ENCODE assay signal across 20 mouse cellular contexts in the genomic region with DNA sequence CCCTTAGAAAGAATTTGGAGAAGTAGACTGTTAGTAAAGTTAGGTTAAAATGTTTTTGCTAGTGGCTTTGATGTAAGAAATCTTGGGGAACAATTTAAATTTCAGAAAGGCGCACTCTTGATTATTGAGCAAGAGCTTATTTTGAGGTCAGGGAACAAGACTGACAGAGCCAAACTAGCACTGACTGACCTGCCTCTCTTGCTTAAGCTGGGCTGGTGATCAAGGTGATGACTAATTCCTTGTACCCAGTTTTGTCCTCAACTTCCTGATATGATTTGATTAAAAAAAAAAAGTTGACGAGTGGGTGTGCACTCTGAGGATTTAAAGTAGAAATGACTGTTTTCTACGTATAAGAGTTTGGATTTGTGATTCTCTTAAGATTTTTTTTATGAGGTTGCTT.
DNase-seq lines count a peak whose midpoint lies in the region; ATAC-seq and TF ChIP-seq lines count a peak whose summit lies in the region.
"Had no signal": no experiment of that assay in that cellular context is flagged by ENCODE, and none has a peak within 500 bp of the region (broad histone marks: within the 10 kb centered on the region; RNA-seq: fewer than 3 reads in every experiment).

No protein-coding gene starts in this region.

- H3K4me1 ChIP-seq in liver, adult 2 months (ENCODE audit: control insufficient read depth, insufficient read depth, low read length) = peaks cover 13% of the 10 kb centered on the region
- no peaks in the 10 kb centered on the region for H3K4me1 ChIP-seq in liver, embryonic 11.5 days (replicated peaks; ENCODE audit: control insufficient read depth, insufficient read depth, low read length)
- H3K4me1 ChIP-seq in kidney, embryonic 15.5 days = 0 out of 2 replicates have a peak, but pooled peaks cover 9% of the 10 kb centered on the region
- peaks cover 6% of the 10 kb centered on the region; the same call in 1 of the 2 replicates for H3K4me1 ChIP-seq in kidney, adult 2 months (ENCODE audit: control insufficient read depth, insufficient read depth, low read length)
- H3K4me1 ChIP-seq: forebrain, embryonic 13.5 days; hindbrain, embryonic 10.5 days; midbrain, embryonic 13.5 days; neural tube, embryonic 12.5 days had no signal

- H3K9me3 ChIP-seq in liver, embryonic 11.5 days (ENCODE audit: control insufficient read depth, low read length) = no peaks in the 10 kb centered on the region
- H3K9me3 ChIP-seq in kidney, embryonic 15.5 days (replicated peaks) = no peaks in the 10 kb centered on the region
- H3K9me3 ChIP-seq: forebrain, embryonic 13.5 days; hindbrain, embryonic 10.5 days; midbrain, embryonic 13.5 days; neural tube, embryonic 12.5 days had no signal

- H3K4me3 ChIP-seq in liver, adult 2 months (ENCODE audit: insufficient read depth, low read depth, low read length) = no peak overlapping the region
- H3K4me3 ChIP-seq in liver, embryonic 11.5 days (ENCODE audit: low read depth, low read length) = no peak overlapping the region
- no peak overlapping the region for H3K4me3 ChIP-seq in kidney, embryonic 15.5 days (replicated peaks)
- H3K4me3 ChIP-seq in kidney, adult 2 months (ENCODE audit: insufficient read depth, low read depth, low read length) = no peak overlapping the region
- H3K4me3 ChIP-seq: forebrain, embryonic 13.5 days; hindbrain, embryonic 10.5 days; midbrain, embryonic 13.5 days; neural tube, embryonic 12.5 days had no signal

- no peak for ATAC-seq in liver, embryonic 11.5 days (replicated peaks; ENCODE audit: low FRiP score)
- no peak for ATAC-seq in kidney, embryonic 15.5 days (replicated peaks; ENCODE audit: low FRiP score)
- ATAC-seq: CD4-positive, CD25-positive, alpha-beta regulatory T cell, adult 4 months; forebrain, embryonic 13.5 days; hindbrain, postnatal 0 days; midbrain, embryonic 13.5 days had no signal

- H3K79me2 ChIP-seq in liver, adult 2 months (ENCODE audit: control insufficient read depth, insufficient read depth, low read length) = no peaks in the 10 kb centered on the region

- no peak overlapping the region for H3K4me2 ChIP-seq in liver, embryonic 11.5 days
- H3K4me2 ChIP-seq in kidney, embryonic 15.5 days = no peak overlapping the region
- H3K4me2 ChIP-seq: forebrain, embryonic 13.5 days; midbrain, embryonic 13.5 days; neural tube, embryonic 12.5 days had no signal

- no peak for TF ChIP-seq POLR2A in liver, adult 2 months (IDR thresholded peaks at IDR 0.05; ENCODE audit: extremely low read depth, insufficient read depth, low read length)
- no peak for TF ChIP-seq POLR2A in kidney, adult 2 months (IDR thresholded peaks at IDR 0.05; ENCODE audit: low read depth, low read length)

- intact Hi-C loops in gastrocnemius, postnatal 36 days (cut with DNase I) = no loop called here

- 23% methylated on average over 3 of the region's 3 CpGs for WGBS in liver, adult 2 months
- 87% methylated on average over 3 of the region's 3 CpGs for WGBS in liver, embryonic 11.5 days
- WGBS in kidney, embryonic 15.5 days = 82% methylated on average over 3 of the region's 3 CpGs
- 52% methylated on average over 3 of the region's 3 CpGs for WGBS in kidney, adult 2 months

- no peak overlapping the region for H3K27ac ChIP-seq in liver, adult 2 months (replicated peaks; ENCODE audit: insufficient read depth, low read depth, low read length)
- H3K27ac ChIP-seq in liver, embryonic 11.5 days (ENCODE audit: low read depth, low read length) = no peak overlapping the region
- no peak overlapping the region for H3K27ac ChIP-seq in kidney, embryonic 15.5 days
- H3K27ac ChIP-seq in kidney, adult 2 months (ENCODE audit: insufficient read depth, low read depth, low read length) = no peak overlapping the region
- H3K27ac ChIP-seq: forebrain, embryonic 13.5 days; hindbrain, embryonic 10.5 days; hindbrain, postnatal 0 days; midbrain, embryonic 13.5 days; neural tube, embryonic 12.5 days had no signal

- TF ChIP-seq CTCF in liver, adult 2 months (IDR thresholded peaks at IDR 0.05; ENCODE audit: low read depth, low read length) = no peak
- TF ChIP-seq CTCF in kidney, adult 2 months (conservative IDR thresholded peaks at IDR 0.05; ENCODE audit: insufficient read depth, insufficient read length, low read depth, low read length) = no peak

- H3K9ac ChIP-seq in liver, adult 2 months (ENCODE audit: low read depth, low read length) = no peak overlapping the region
- no peak overlapping the region for H3K9ac ChIP-seq in liver, embryonic 11.5 days (ENCODE audit: low read depth, low read length)
- no peak overlapping the region for H3K9ac ChIP-seq in kidney, embryonic 15.5 days
- H3K9ac ChIP-seq: forebrain, embryonic 13.5 days; midbrain, embryonic 13.5 days; neural tube, embryonic 12.5 days had no signal

- peak; percentile 65 for DNase-seq in gastrocnemius, adult 18-20 months (ENCODE audit: low spot score)
- DNase-seq in gastrocnemius, postnatal 36 days = no peak
- DNase-seq in liver, adult 2 months (ENCODE audit: extremely low read depth, low read depth, low spot score) = peak; percentile 94
- no peak for DNase-seq in liver, embryonic 11.5 days (ENCODE audit: low spot score)
- DNase-seq in 416B (ENCODE audit: low read depth) = peak; percentile 60
- DNase-seq in fat pad, adult 2 months (ENCODE audit: extremely low read depth, low read depth, low spot score) = peak; percentile 58
- DNase-seq in kidney, adult 2 months = no peak
- DNase-seq: cerebellum, adult 2 months; gastrocnemius, postnatal 14 days; kidney, adult 18-20 months; kidney, postnatal 25 days; right cerebral cortex, postnatal 4 days; thymus, postnatal 36 days had no signal

- no peaks in the 10 kb centered on the region for H3K27me3 ChIP-seq in liver, adult 2 months (ENCODE audit: control insufficient read depth, insufficient read depth, low read length)
- H3K27me3 ChIP-seq in liver, embryonic 11.5 days (replicated peaks; ENCODE audit: control insufficient read depth, insufficient read depth, low read length) = no peaks in the 10 kb centered on the region
- H3K27me3 ChIP-seq in kidney, embryonic 15.5 days = no peaks in the 10 kb centered on the region
- no peaks in the 10 kb centered on the region for H3K27me3 ChIP-seq in kidney, adult 2 months (replicated peaks; ENCODE audit: control insufficient read depth, insufficient read depth, low read length)
- H3K27me3 ChIP-seq: forebrain, embryonic 13.5 days; midbrain, embryonic 13.5 days; neural tube, embryonic 12.5 days had no signal

- no peaks in the 10 kb centered on the region for H3K36me3 ChIP-seq in liver, adult 2 months (ENCODE audit: control insufficient read depth, insufficient read depth, low read length)
- no peaks in the 10 kb centered on the region for H3K36me3 ChIP-seq in liver, embryonic 11.5 days (ENCODE audit: control insufficient read depth, insufficient read depth, low read length)
- H3K36me3 ChIP-seq in kidney, embryonic 15.5 days = no peaks in the 10 kb centered on the region
- no peaks in the 10 kb centered on the region for H3K36me3 ChIP-seq in kidney, adult 2 months (ENCODE audit: control insufficient read depth, insufficient read depth, low read length)
- H3K36me3 ChIP-seq: hindbrain, embryonic 10.5 days; midbrain, embryonic 13.5 days; neural tube, embryonic 12.5 days had no signal

Comparison
In these comparisons a context has a peak if more than half of its experiments do, and no peak if none do; other contexts are left out.
1. DNase-seq: peak in gastrocnemius, adult 18-20 months (single experiment), liver, adult 2 months (single experiment), 416B (single experiment) and fat pad, adult 2 months (single experiment); none in gastrocnemius, postnatal 36 days (0 of 2), liver, embryonic 11.5 days (single experiment) and kidney, adult 2 months (single experiment).